Mouse (Mus musculus): ENCODE results near the gene 1110008P14Rik. TPM values are rescaled to one million over a fixed set of nuclear protein-coding genes. Genes with fewer than 3 reads are reported as not detected.

1110008P14Rik gene
- polyA plus RNA-seq, 1 experiment from 2014 or later = 79.7 TPM

GRCm38 (mm10) chr2:32381141-32381774 is 480 bp downstream of the 1110008P14Rik start:
- 1% methylated on average over 23 of the region's 27 CpGs for WGBS
- H3K9me3 ChIP-seq (ENCODE audit: control insufficient read depth, low read length) = no peaks in the 10 kb centered on the region
- H3K4me1 ChIP-seq (ENCODE audit: control insufficient read depth, insufficient read depth, low read length) = no peaks in the 10 kb centered on the region
- H3K4me2 ChIP-seq (ENCODE audit: low read depth, low read length) = peak overlapping the region; percentile 98
- DNase-seq (ENCODE audit: low spot score) (peak; percentile 22), ATAC-seq (ENCODE audit: low read depth) (peak; percentile 48)
- H3K9ac ChIP-seq (ENCODE audit: low read depth, low read length) = peak overlapping the region; percentile 69
- peak overlapping the region; percentile 69 for H3K4me3 ChIP-seq (ENCODE audit: low read depth, low read length)
- no peak overlapping the region for H3K27ac ChIP-seq (replicated peaks; ENCODE audit: low read depth, low read length)
- peaks cover 36% of the 10 kb centered on the region for H3K36me3 ChIP-seq (ENCODE audit: control insufficient read depth, insufficient read depth, low read length)
- H3K27me3 ChIP-seq (replicated peaks; ENCODE audit: control insufficient read depth, insufficient read depth, low read length) = no peaks in the 10 kb centered on the region

GRCm38 (mm10) chr2:32380001-32380500 is 1.7 kb downstream of the 1110008P14Rik start:
- Histone ChIP-seq H3K4me1 (ENCODE audit: control insufficient read depth, insufficient read depth, low read length) (no peaks in the 10 kb centered on the region), H3K9ac (ENCODE audit: low read depth, low read length) (no peak overlapping the region), H3K4me3 (ENCODE audit: low read depth, low read length) (no peak overlapping the region), H3K27me3 (replicated peaks; ENCODE audit: control insufficient read depth, insufficient read depth, low read length) (no peaks in the 10 kb centered on the region), H3K36me3 (ENCODE audit: control insufficient read depth, insufficient read depth, low read length) (peaks cover 48% of the 10 kb centered on the region), H3K4me2 (ENCODE audit: low read depth, low read length) (no peak overlapping the region), H3K27ac (replicated peaks; ENCODE audit: low read depth, low read length) (no peak overlapping the region), H3K9me3 (ENCODE audit: control insufficient read depth, low read length) (no peaks in the 10 kb centered on the region)
- WGBS = 92% methylated on average over 7 of the region's 7 CpGs
- no peak for DNase-seq (ENCODE audit: low spot score)
- no peak for ATAC-seq (ENCODE audit: low read depth)

- Histone ChIP-seq H3K4me3 (ENCODE audit: low read depth, low read length) (no peak overlapping the region), H3K4me1 (ENCODE audit: control insufficient read depth, insufficient read depth, low read length) (no peaks in the 10 kb centered on the region), H3K36me3 (ENCODE audit: control insufficient read depth, insufficient read depth, low read length) (peaks cover 75% of the 10 kb centered on the region), H3K9me3 (ENCODE audit: control insufficient read depth, low read length) (no peaks in the 10 kb centered on the region), H3K4me2 (ENCODE audit: low read depth, low read length) (no peak overlapping the region), H3K27ac (replicated peaks; ENCODE audit: low read depth, low read length) (no peak overlapping the region), H3K9ac (ENCODE audit: low read depth, low read length) (no peak overlapping the region), H3K27me3 (replicated peaks; ENCODE audit: control insufficient read depth, insufficient read depth, low read length) (no peaks in the 10 kb centered on the region)
- no peak for DNase-seq (ENCODE audit: low spot score)
- 92% methylated on average over 8 of the region's 10 CpGs for WGBS
- ATAC-seq (ENCODE audit: low read depth) = no peak
Measured at GRCm38 (mm10) chr2:32376963-32377362, 4.8 kb downstream of the 1110008P14Rik start.

GRCm38 (mm10) chr2:32375317-32375940 is 6.3 kb downstream of the 1110008P14Rik start:
- 93% methylated on average over 13 of the region's 13 CpGs for WGBS
- no peak overlapping the region for H3K4me2 ChIP-seq (ENCODE audit: low read depth, low read length)
- no peak overlapping the region for H3K27ac ChIP-seq (replicated peaks; ENCODE audit: low read depth, low read length)
- peaks cover 90% of the 10 kb centered on the region for H3K36me3 ChIP-seq (ENCODE audit: control insufficient read depth, insufficient read depth, low read length)
- ATAC-seq (ENCODE audit: low read depth) = peak; percentile 17; the same call in 1 of the 2 replicates
- no peak overlapping the region for H3K9ac ChIP-seq (ENCODE audit: low read depth, low read length)
- H3K4me1 ChIP-seq (ENCODE audit: control insufficient read depth, insufficient read depth, low read length) = no peaks in the 10 kb centered on the region
- H3K9me3 ChIP-seq (ENCODE audit: control insufficient read depth, low read length) = no peaks in the 10 kb centered on the region
- no peak overlapping the region for H3K4me3 ChIP-seq (ENCODE audit: low read depth, low read length)
- H3K27me3 ChIP-seq (replicated peaks; ENCODE audit: control insufficient read depth, insufficient read depth, low read length) = no peaks in the 10 kb centered on the region
- DNase-seq (ENCODE audit: low spot score) = no peak

GRCm38 (mm10) chr2:32374191-32374590 is 7.5 kb downstream of the 1110008P14Rik start:
- no peak overlapping the region for H3K27ac ChIP-seq (replicated peaks; ENCODE audit: low read depth, low read length)
- 77% methylated on average over 10 of the region's 10 CpGs for WGBS
- ATAC-seq (ENCODE audit: low read depth) = no peak
- H3K27me3 ChIP-seq (replicated peaks; ENCODE audit: control insufficient read depth, insufficient read depth, low read length) = no peaks in the 10 kb centered on the region
- H3K4me1 ChIP-seq (ENCODE audit: control insufficient read depth, insufficient read depth, low read length) = no peaks in the 10 kb centered on the region
- H3K9ac ChIP-seq (ENCODE audit: low read depth, low read length) = no peak overlapping the region
- H3K36me3 ChIP-seq (ENCODE audit: control insufficient read depth, insufficient read depth, low read length) = peaks cover 95% of the 10 kb centered on the region
- no peak overlapping the region for H3K4me3 ChIP-seq (ENCODE audit: low read depth, low read length)
- H3K9me3 ChIP-seq (ENCODE audit: control insufficient read depth, low read length) = no peaks in the 10 kb centered on the region
- DNase-seq (ENCODE audit: low spot score) = no peak
- no peak overlapping the region for H3K4me2 ChIP-seq (ENCODE audit: low read depth, low read length)

- Histone ChIP-seq H3K9ac (ENCODE audit: low read depth, low read length) (no peak overlapping the region), H3K4me1 (ENCODE audit: control insufficient read depth, insufficient read depth, low read length) (peaks cover 5% of the 10 kb centered on the region), H3K4me3 (ENCODE audit: low read depth, low read length) (no peak overlapping the region), H3K27ac (replicated peaks; ENCODE audit: low read depth, low read length) (no peak overlapping the region), H3K4me2 (ENCODE audit: low read depth, low read length) (no peak overlapping the region), H3K9me3 (ENCODE audit: control insufficient read depth, low read length) (no peaks in the 10 kb centered on the region), H3K27me3 (replicated peaks; ENCODE audit: control insufficient read depth, insufficient read depth, low read length) (no peaks in the 10 kb centered on the region), H3K36me3 (ENCODE audit: control insufficient read depth, insufficient read depth, low read length) (peaks cover 61% of the 10 kb centered on the region)
- WGBS = 97% methylated on average over 5 of the region's 5 CpGs
- no peak for ATAC-seq (ENCODE audit: low read depth)
- DNase-seq (ENCODE audit: low spot score) = no peak
Measured at GRCm38 (mm10) chr2:32367315-32367714, 14.4 kb downstream of the 1110008P14Rik start.

GRCm38 (mm10) chr2:32364121-32364520 is 17.6 kb downstream of the 1110008P14Rik start:
- Histone ChIP-seq H3K9ac (ENCODE audit: low read depth, low read length) (peak overlapping the region; percentile 84; the same call in 1 of the 2 replicates), H3K9me3 (ENCODE audit: control insufficient read depth, low read length) (no peaks in the 10 kb centered on the region), H3K27me3 (replicated peaks; ENCODE audit: control insufficient read depth, insufficient read depth, low read length) (no peaks in the 10 kb centered on the region), H3K4me3 (ENCODE audit: low read depth, low read length) (peak overlapping the region; percentile 70), H3K4me1 (ENCODE audit: control insufficient read depth, insufficient read depth, low read length) (peaks cover 12% of the 10 kb centered on the region), H3K4me2 (ENCODE audit: low read depth, low read length) (peak overlapping the region; percentile 67), H3K36me3 (ENCODE audit: control insufficient read depth, insufficient read depth, low read length) (peaks cover 30% of the 10 kb centered on the region), H3K27ac (replicated peaks; ENCODE audit: low read depth, low read length) (no peak overlapping the region)
- WGBS = 82% methylated on average over 8 of the region's 8 CpGs
- no peak for DNase-seq (ENCODE audit: low spot score)
- no peak for ATAC-seq (ENCODE audit: low read depth)

- DNase-seq (ENCODE audit: low spot score) (peak; percentile 69), ATAC-seq (ENCODE audit: low read depth) (peak; percentile 28)
- Histone ChIP-seq H3K9me3 (ENCODE audit: control insufficient read depth, low read length) (no peaks in the 10 kb centered on the region), H3K4me1 (ENCODE audit: control insufficient read depth, insufficient read depth, low read length) (peaks cover 12% of the 10 kb centered on the region), H3K4me2 (ENCODE audit: low read depth, low read length) (peak overlapping the region; percentile 67), H3K36me3 (ENCODE audit: control insufficient read depth, insufficient read depth, low read length) (peaks cover 25% of the 10 kb centered on the region), H3K4me3 (ENCODE audit: low read depth, low read length) (peak overlapping the region; percentile 70), H3K27me3 (replicated peaks; ENCODE audit: control insufficient read depth, insufficient read depth, low read length) (no peaks in the 10 kb centered on the region), H3K9ac (ENCODE audit: low read depth, low read length) (peak overlapping the region; percentile 84), H3K27ac (replicated peaks; ENCODE audit: low read depth, low read length) (peak overlapping the region; percentile 91)
- WGBS = 6% methylated on average over 19 of the region's 19 CpGs
Measured at GRCm38 (mm10) chr2:32363376-32364106, 18.2 kb downstream of the 1110008P14Rik start.

All from embryonic facial prominence, embryonic 14.5 days (tissue).